Mouse (Mus musculus) Muller cell, postnatal 12 days (primary cell): ENCODE data around the gene Sdccag8.
A peak's percentile ranks its signal among the peaks of the same experiment; 100 is the strongest.
"Not testable (repeated sequence)": the region's sequence is repeated elsewhere in the genome, so short reads cannot be mapped to it uniquely, and the experiment has no call there.

Source experiments
- DNase-seq: peaks from one replicate; pipeline ENCODE4 v3.0.0-alpha.2; 2015; ENCODE audit errors: inconsistent ontology term

Sdccag8 gene

GRCm38 (mm10) chr1:176827945-176828485 lies 13.6 kb downstream of the Sdccag8 start:
- DNase-seq, result no peak

- no peak for DNase-seq
These were observed 14.2 kb downstream of the Sdccag8 start for GRCm38 (mm10) chr1:176828666-176829065.

DNA sequence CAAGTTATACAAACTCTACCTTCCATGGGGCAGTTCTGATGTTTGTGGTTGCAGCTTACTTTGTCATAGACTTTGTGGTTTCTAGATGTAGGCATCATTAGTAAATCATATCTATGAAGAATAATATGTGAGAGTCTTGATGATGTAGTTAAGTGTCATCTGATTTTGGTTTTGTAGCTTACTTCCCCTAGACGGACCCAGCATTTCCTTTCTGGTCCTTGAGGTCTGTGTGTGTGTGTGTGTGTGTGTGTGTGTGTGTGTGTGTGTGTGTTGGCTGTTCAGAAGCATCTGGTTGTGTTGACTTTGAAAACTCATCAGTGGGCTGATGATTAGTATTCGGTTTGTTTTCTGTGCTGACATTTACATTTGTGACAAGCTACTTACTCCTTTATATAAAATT lies 17.6 kb downstream of the Sdccag8 start:
- no peak for DNase-seq

GRCm38 (mm10) chr1:176832607-176833006 lies 18.1 kb downstream of the Sdccag8 start:
- peak; percentile 33 for DNase-seq

GRCm38 (mm10) chr1:176833257-176833656 lies 18.8 kb downstream of the Sdccag8 start:
- DNase-seq, result no peak

DNA sequence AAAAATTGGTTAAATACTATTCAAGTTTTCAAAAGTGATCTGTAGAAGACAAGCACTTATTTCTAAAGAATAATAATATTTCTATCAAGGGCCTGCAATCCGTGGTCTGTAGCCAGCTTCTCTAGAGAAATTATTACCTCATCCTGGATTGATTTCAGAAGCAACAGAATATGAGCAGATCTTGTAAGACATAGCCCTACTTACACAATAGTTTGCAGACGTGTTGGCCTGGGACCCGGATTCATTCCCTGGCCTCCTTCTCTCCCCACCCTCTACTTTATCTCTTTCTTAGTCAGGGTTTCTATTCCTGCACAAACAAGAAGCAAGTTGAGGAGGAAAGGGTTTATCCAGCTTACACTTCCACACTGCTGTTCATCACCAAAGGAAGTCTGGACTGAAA lies 19.5 kb downstream of the Sdccag8 start:
- DNase-seq, result no peak

DNA sequence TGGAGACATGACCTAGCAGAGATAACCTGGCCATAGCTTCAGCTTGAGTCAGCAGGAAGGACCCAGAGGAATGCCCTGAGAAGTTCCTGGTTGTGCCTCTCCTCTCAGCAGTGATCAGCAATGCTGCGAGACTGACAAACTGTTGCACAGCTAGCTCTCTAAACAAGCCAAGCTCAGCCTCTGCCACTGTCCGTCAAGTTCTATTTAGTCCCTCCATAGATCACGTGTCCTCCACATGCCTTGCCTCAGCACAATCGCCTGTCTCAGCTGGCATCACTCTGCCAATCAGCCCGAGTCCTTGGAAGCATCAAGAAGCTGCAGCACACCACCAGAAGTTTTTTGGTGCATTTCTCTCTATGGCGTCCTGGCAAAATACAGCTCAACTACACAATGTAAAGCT lies 20.4 kb downstream of the Sdccag8 start:
- no peak for DNase-seq

- peak; percentile 33 for DNase-seq
These were observed 21.2 kb downstream of the Sdccag8 start for GRCm38 (mm10) chr1:176835501-176836294.

DNA sequence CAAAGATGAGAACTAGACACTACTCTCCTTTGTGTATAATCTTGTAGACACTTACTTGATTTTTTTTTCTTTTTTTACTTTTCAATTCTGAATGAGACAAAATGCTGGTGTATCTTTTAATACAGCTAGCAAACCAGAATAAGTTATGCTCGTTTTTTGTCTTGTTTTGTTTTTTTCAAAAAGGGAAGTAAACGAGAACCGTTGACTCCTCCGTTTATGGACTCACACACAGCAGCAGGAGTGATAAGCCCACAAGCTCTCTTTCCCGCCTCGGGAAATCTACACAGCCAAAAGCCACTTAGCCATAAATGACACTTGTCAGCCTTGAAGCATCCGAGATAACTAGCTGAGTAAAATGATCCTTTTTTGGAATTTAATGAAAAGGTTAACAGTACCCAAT lies 22.1 kb downstream of the Sdccag8 start:
- not testable (repeated sequence) for DNase-seq

DNA sequence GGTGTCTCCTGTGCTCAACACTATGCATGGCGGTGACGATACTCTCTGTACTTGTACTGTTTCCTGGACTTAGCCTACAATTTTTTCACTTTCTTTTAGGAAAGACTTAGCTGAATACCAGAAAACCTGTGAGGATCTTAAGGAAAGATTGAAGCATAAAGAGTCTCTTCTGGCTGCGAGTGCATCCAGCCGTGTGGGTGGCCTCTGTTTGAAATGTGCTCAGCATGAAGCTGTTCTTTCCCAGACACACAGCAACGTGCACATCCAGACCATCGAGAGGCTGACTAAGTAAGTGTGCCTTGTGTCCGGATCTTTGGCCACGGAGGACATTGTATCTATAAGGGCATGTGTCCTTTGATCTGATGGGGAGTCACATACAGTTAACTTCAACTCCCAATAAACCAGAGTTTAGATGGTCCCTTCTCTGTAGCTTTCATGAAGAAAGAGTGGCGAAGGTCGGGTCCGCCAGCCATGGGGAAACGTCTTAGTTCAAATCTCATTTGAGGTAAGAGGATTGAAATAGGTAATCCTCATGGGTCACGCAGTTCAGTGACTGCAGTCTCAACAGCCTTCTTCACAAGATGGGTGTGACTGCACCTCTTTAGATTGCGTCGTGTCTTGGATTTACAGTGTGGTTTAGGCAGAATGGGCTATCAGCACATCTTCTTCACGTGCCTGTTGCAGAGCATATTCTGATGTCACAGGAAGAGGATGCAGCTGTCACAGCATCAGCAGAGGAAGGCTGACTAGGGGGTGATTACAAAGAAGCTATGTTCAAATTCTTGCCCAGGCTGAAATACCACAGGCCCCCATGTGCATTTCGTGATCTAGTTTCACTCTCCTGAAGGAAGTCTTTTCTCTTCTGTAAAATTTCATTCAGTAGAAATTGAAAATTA lies 30.9 kb downstream of the Sdccag8 start:
- no peak for DNase-seq

GRCm38 (mm10) chr1:176847118-176847859 lies 32.8 kb downstream of the Sdccag8 start:
- DNase-seq, result no peak

DNA sequence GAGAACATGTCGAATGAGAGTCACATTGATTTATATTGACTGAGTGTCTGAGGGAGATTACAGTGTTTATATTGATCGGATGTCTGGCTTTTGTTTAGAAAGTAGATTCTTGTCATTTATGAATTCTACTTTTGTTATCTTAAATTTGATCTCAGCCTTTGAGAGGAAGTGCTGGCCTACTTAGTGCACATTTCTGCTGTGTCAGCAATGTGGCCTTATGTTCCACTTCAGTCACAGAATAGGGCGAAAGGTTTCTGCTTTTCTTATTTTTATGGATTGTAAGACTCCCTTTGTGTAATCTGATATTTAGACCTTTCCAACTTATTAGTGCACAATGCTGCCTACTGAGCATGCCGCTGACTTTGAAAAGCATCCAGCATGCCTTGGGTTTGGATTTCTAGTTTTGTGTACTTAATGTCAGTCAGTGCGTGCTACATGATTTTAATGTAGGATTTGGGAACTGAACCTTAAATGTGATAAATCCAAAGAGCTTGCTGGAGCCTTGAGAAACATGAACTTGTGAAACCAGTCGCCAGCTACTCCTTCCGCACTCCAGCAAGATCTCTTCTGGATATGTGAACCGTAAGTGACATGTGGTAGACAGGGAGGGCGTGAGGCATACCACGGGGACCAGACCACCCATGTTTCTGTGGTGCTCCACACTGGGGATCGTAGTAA lies 34.3 kb downstream of the Sdccag8 start:
- no peak for DNase-seq

DNA sequence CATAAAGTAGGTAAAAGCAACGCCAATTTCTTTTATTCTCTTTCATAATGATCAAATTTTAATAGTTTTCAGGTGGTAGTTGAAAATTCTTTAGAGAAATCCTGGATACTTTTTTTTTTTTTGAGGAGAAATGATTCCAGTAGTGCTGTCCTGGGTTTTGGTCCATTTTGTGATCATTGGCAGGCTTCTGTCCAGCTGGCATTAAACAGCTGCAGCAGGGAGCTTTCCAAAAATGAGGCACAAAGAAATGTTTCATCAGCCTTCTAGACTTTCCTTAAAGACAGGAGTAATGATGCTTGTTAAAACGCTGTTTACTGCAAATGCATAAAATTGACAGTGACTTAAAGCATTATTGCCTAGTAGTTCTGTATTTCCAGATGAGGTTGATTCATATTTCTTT lies 34.9 kb downstream of the Sdccag8 start:
- no peak for DNase-seq

DNA sequence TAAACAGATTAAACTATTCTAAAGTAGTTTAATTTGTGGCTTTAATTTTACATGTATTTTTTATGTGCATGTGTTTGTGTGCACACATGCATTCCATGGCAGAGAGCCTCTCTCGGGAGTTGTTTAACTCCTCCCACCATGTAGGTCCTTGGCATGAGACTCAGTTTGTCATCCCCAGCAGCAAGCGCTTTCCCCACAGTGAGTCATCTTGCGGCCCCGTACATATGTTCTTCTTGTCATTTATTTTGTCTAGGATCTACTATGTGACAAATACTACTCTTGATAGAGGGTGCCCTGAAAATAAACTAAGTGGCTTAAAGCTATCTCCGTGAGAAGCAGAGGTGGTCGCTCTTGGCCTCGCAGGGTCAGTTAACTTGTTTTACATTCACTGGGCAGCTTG lies 36.9 kb downstream of the Sdccag8 start:
- no peak for DNase-seq

GRCm38 (mm10) chr1:176852813-176853590 lies 38.5 kb downstream of the Sdccag8 start:
- DNase-seq, result peak; percentile 31

- DNase-seq, result peak; percentile 28
These were observed 47.7 kb downstream of the Sdccag8 start for GRCm38 (mm10) chr1:176861981-176862644.

DNA sequence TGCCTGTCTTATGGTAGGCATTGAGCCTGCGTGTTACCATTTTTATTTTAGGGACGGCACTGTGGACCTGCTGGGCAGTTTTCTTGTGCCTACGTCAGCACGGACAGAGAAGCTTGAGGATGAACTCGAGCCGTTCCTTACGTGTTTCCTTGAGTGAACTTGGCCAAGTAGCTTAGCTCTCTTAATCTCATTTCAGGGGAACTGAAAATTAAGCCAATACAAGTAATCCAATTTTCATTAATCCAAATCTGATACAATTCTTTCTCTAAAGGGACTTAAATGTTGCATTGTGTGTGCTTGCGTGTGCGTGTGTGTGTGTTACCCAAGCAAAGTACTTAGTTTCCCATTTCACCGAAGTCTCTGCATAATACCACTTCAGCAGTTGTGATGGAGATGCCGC lies 56.0 kb downstream of the Sdccag8 start:
- no peak for DNase-seq

- DNase-seq, result no peak
These were observed 57.5 kb downstream of the Sdccag8 start for GRCm38 (mm10) chr1:176871975-176872374.

DNA sequence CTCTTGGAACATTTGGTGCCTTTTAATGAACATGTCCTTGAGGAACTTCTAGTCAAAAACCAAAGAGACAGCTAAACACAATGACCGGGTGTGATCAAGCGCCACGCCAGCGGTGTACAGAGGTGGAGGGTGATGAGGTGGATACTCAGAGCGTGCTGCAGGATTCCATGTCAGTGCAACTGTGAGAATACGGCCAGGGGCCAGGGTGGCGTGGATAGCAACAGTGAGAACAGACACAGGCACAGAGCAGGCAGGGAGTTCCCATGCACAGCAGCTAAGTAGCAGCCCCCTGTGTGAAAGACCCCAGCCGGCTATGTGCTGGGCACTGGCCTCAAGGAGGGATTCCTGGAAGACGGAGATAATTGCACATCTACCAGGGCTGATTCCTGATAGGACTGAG lies 59.0 kb downstream of the Sdccag8 start:
- DNase-seq, result no peak

- DNase-seq, result no peak
These were observed 59.7 kb downstream of the Sdccag8 start for GRCm38 (mm10) chr1:176874155-176874554.
